Mouse (Mus musculus): ENCODE measurements around the gene 4931400O07Rik.

4931400O07Rik gene

DNA sequence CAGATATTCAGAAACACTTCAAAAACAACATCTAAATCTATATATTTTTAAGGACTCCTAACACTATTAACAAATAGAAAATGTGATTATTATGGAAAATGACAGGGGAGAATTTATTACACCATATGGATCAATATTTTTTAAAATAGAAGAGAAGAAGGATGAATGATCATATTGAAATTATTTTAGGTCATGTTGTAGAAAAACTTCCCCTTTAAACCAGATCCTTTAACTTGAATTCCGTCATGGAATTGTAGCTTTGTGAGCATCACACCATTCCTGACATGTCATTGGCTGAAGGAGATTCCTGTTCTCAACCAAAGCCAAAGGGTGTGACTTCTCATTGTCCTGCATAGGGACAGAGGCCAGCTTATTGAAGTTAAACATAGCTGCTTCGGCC is at the start of gene 4931400O07Rik:
Gene 4931400O07Rik (plus strand): TSS at position 301 of the 400 bp plus-strand sequence.
- no peak for ATAC-seq (ENCODE audit: insufficient number of reproducible peaks, low FRiP score, low TSS enrichment)
